Mouse (Mus musculus): Measurements from ENCODE around the gene Lage3. TPM values are rescaled to one million over a fixed set of nuclear protein-coding genes. Genes with fewer than 3 reads are reported as not detected.

Gene Lage3
- polyA plus RNA-seq, 1 experiment = 68.7 TPM

DNA sequence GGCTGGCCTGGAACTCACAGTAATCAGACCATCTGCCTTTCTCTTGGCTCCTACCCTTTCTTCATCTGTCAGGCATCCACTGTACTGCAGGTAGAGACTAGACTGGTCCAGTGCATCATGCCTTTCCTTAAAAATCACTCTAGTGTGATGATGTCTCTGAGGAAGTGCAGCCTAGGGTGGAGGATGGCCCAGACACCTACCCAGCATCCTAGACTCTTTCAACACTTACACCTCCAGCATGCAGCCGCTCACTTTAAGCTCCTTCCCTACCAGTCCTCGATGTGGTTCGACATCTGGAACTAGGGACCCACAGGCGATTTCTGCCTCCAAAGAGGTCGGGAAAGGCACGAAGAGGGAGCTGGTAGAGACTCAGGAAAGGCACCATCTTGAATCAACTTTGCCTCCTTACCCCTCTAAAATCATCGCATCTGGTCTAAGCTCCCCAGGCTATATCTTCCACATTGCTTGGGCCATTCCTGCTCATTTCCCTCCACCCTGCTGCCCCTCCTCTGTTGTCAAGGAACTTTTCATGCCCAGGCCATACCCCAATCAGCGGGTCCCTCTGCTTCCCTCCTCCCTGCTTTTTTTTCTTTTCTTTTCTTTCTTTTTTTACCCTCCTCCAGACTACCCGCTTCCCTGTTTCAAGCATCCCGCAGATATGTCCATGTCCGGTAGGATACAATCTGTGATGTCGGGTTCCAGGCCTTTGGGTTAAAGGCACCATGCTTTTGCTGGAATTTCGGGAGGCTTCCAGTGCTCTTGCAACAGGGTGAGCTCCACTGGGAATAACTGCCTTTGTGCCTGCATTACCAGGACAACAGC is 562 bp downstream of the Lage3 start:
- TF ChIP-seq MAX (IDR thresholded peaks at IDR 0.05) (no peak), MYOG (IDR thresholded peaks at IDR 0.05; ENCODE audit: control insufficient read depth, extremely low read depth, insufficient read length) (no peak), MYOD1 (IDR thresholded peaks at IDR 0.05; ENCODE audit: control insufficient read depth, insufficient read length, low read depth) (no peak), CTCF (IDR thresholded peaks at IDR 0.05; ENCODE audit: control insufficient read depth, insufficient read depth, insufficient read length) (no peak), USF1 (IDR thresholded peaks at IDR 0.05; ENCODE audit: low read depth) (no peak), FOSL1 (IDR thresholded peaks at IDR 0.05; ENCODE audit: insufficient read depth, low read length, poor library complexity, severe bottlenecking) (no peak), CEBPB (IDR thresholded peaks at IDR 0.05; ENCODE audit: low read depth) (no peak)
- peak overlapping the region; percentile 38 for H3ac ChIP-seq (ENCODE audit: control insufficient read depth, insufficient read length, low read depth)
- H3K27me3 ChIP-seq (ENCODE audit: control insufficient read depth, insufficient read depth, insufficient read length) = no peaks in the 10 kb centered on the region
- H3K79me2 ChIP-seq (ENCODE audit: control insufficient read depth, insufficient read depth) = peaks cover 6% of the 10 kb centered on the region
- H3K36me3 ChIP-seq (ENCODE audit: control insufficient read depth, insufficient read depth) = peaks cover 3% of the 10 kb centered on the region
- peaks cover 2% of the 10 kb centered on the region for H3K79me3 ChIP-seq (ENCODE audit: low read depth)
- peak overlapping the region; percentile 39 for H3K4me3 ChIP-seq (ENCODE audit: insufficient read depth, poor library complexity, severe bottlenecking)

GRCm38 (mm10) chrX:74330166-74330930 is 23.1 kb downstream of the Lage3 start:
- TF ChIP-seq CEBPB (IDR thresholded peaks at IDR 0.05; ENCODE audit: low read depth) = no peak
- TF ChIP-seq MAX (IDR thresholded peaks at IDR 0.05) = no peak
- no peak for TF ChIP-seq USF1 (IDR thresholded peaks at IDR 0.05; ENCODE audit: low read depth)
- TF ChIP-seq MYOG (IDR thresholded peaks at IDR 0.05; ENCODE audit: control insufficient read depth, extremely low read depth, insufficient read length) = no peak
- no peak for TF ChIP-seq CTCF (IDR thresholded peaks at IDR 0.05; ENCODE audit: control insufficient read depth, insufficient read depth, insufficient read length)
- no peak for TF ChIP-seq FOSL1 (IDR thresholded peaks at IDR 0.05; ENCODE audit: insufficient read depth, low read length, poor library complexity, severe bottlenecking)
- TF ChIP-seq MYOD1 (IDR thresholded peaks at IDR 0.05; ENCODE audit: control insufficient read depth, insufficient read length, low read depth) = no peak
- Histone ChIP-seq H3K36me3 (ENCODE audit: control insufficient read depth, insufficient read depth) (no peaks in the 10 kb centered on the region), H3ac (ENCODE audit: control insufficient read depth, insufficient read length, low read depth) (peak overlapping the region; percentile 12)

DNA sequence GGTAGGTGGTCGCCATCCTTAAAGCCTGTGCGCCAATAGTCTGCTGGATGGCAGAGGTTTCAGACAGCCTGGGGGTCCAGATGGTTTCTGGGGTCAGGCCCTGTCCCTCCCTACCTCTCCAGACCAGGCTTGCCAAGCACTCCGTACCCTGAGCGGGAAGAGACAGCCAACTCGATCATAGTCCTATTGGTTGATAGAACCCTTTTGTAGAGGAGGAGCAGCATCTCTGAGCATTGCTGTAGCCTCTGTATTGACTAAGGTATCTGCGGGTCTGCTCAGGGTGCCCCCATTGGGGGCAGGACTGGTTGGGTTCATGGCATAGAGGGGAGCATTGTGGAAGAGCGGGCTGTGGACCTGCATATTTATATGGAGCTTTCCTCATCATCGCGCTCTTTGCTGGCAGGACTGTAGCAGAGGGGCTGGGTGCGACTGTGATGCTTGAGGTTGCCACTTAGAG is 24.2 kb downstream of the Lage3 start:
- TF ChIP-seq MAX (IDR thresholded peaks at IDR 0.05) (peak; percentile 4), USF1 (IDR thresholded peaks at IDR 0.05; ENCODE audit: low read depth) (no peak)
- H3K79me3 ChIP-seq (ENCODE audit: low read depth) = no peaks in the 10 kb centered on the region
- peak overlapping the region; percentile 84 for H3ac ChIP-seq (ENCODE audit: control insufficient read depth, insufficient read length, low read depth)
- no peaks in the 10 kb centered on the region for H3K27me3 ChIP-seq (ENCODE audit: control insufficient read depth, insufficient read depth, insufficient read length)
- peaks cover 26% of the 10 kb centered on the region for H3K79me2 ChIP-seq (ENCODE audit: control insufficient read depth, insufficient read depth)
- no peaks in the 10 kb centered on the region for H3K36me3 ChIP-seq (ENCODE audit: control insufficient read depth, insufficient read depth)
- peak overlapping the region; percentile 39 for H3K4me3 ChIP-seq (ENCODE audit: insufficient read depth, poor library complexity, severe bottlenecking)

More at GRCm38 (mm10) chrX:74330166-74330930, 23.1 kb downstream of the Lage3 start:
- H3K79me2 ChIP-seq (ENCODE audit: control insufficient read depth, insufficient read depth) = peaks cover 26% of the 10 kb centered on the region
- peak overlapping the region; percentile 39 for H3K4me3 ChIP-seq (ENCODE audit: insufficient read depth, poor library complexity, severe bottlenecking)
- H3K27me3 ChIP-seq (ENCODE audit: control insufficient read depth, insufficient read depth, insufficient read length) = no peaks in the 10 kb centered on the region
- no peaks in the 10 kb centered on the region for H3K79me3 ChIP-seq (ENCODE audit: low read depth)

GRCm38 (mm10) chrX:74328725-74329161 is 24.7 kb downstream of the Lage3 start, which contains the start of gene Plxna3:
TSS of gene Plxna3 (plus strand) at chrX:74329066.
- H3K79me2 ChIP-seq (ENCODE audit: control insufficient read depth, insufficient read depth) = peaks cover 26% of the 10 kb centered on the region
- no peaks in the 10 kb centered on the region for H3K79me3 ChIP-seq (ENCODE audit: low read depth)
- no peak for TF ChIP-seq CTCF (IDR thresholded peaks at IDR 0.05; ENCODE audit: control insufficient read depth, insufficient read depth, insufficient read length)
- TF ChIP-seq MAX (IDR thresholded peaks at IDR 0.05) = peak; percentile 25
- no peaks in the 10 kb centered on the region for H3K27me3 ChIP-seq (ENCODE audit: control insufficient read depth, insufficient read depth, insufficient read length)
- peak within 1 kb of the TSS; percentile 84 for H3ac ChIP-seq (ENCODE audit: control insufficient read depth, insufficient read length, low read depth)
- H3K4me3 ChIP-seq (ENCODE audit: insufficient read depth, poor library complexity, severe bottlenecking) = peak within 1 kb of the TSS; percentile 39
- H3K36me3 ChIP-seq (ENCODE audit: control insufficient read depth, insufficient read depth) = no peaks in the 10 kb centered on the region

GRCm38 (mm10) chrX:74312540-74313464 is 40.6 kb downstream of the Lage3 start, which contains the start of gene Fam50a:
TSS of gene Fam50a (plus strand) at chrX:74313033.
- H3K4me3 ChIP-seq (ENCODE audit: insufficient read depth, poor library complexity, severe bottlenecking) = peak within 1 kb of the TSS; percentile 40
- no peaks in the 10 kb centered on the region for H3K27me3 ChIP-seq (ENCODE audit: control insufficient read depth, insufficient read depth, insufficient read length)
- TF ChIP-seq USF1 (IDR thresholded peaks at IDR 0.05; ENCODE audit: low read depth) (peak; percentile 83), MYOG (IDR thresholded peaks at IDR 0.05; ENCODE audit: control insufficient read depth, extremely low read depth, insufficient read length) (no peak)
- peaks cover 1% of the 10 kb centered on the region for H3K79me3 ChIP-seq (ENCODE audit: low read depth)
- H3K36me3 ChIP-seq (ENCODE audit: control insufficient read depth, insufficient read depth) = peaks cover 34% of the 10 kb centered on the region
- H3K79me2 ChIP-seq (ENCODE audit: control insufficient read depth, insufficient read depth) = peaks cover under 1% of the 10 kb centered on the region
- H3ac ChIP-seq (ENCODE audit: control insufficient read depth, insufficient read length, low read depth) = peak within 1 kb of the TSS; percentile 94
